ENCODE assay signal across 18 mouse cellular contexts in genomic region chr17:46081042-46081441, GRCm38 (mm10). TPM values are rescaled to one million over a fixed set of nuclear protein-coding genes. Genes with fewer than 3 reads are reported as not detected.
A peak's percentile ranks its signal among the peaks of the same experiment; 100 is the strongest.
DNase-seq lines count a peak whose midpoint lies in the region; ATAC-seq and TF ChIP-seq lines count a peak whose summit lies in the region.
"Had no signal": no experiment of that assay in that cellular context is flagged by ENCODE, and none has a peak within 500 bp of the region (broad histone marks: within the 10 kb centered on the region; RNA-seq: fewer than 3 reads in every experiment).

No protein-coding gene starts in this region.

- no peak for TF ChIP-seq CTCF in intestine, postnatal 0 days (IDR thresholded peaks at IDR 0.05; ENCODE audit: low read depth)

- ATAC-seq in intestine, postnatal 0 days = 0 out of 2 replicates have a peak, but pooled peaks have one; percentile 28
- no peak for ATAC-seq in intestine, embryonic 15.5 days
- ATAC-seq in embryonic facial prominence, embryonic 13.5 days (ENCODE audit: insufficient number of reproducible peaks, insufficient read depth, low FRiP score, low TSS enrichment, low read depth) = no peak
- ATAC-seq in stomach, embryonic 14.5 days (ENCODE audit: insufficient number of reproducible peaks, insufficient read depth, low FRiP score, low read depth) = no peak
- ATAC-seq: forebrain, embryonic 16.5 days; hindbrain, postnatal 0 days had no signal

- 37% methylated on average over 5 of the region's 5 CpGs for WGBS in intestine, postnatal 0 days
- 60% methylated on average over 5 of the region's 5 CpGs for WGBS in intestine, embryonic 15.5 days
- WGBS in embryonic facial prominence, embryonic 13.5 days = 54% methylated on average over 5 of the region's 5 CpGs
- WGBS in stomach, embryonic 14.5 days = 53% methylated on average over 5 of the region's 5 CpGs

- DNase-seq in MN1 (ENCODE audit: low spot score) = peak; percentile 43
- no peak for DNase-seq in thymus, postnatal 25 days
- no peak for DNase-seq in left cerebral cortex, adult 11 months (ENCODE audit: low spot score)
- DNase-seq: cerebellum, adult 11 months; cerebellum, postnatal 25 days; kidney, adult 2 months; kidney, postnatal 14 days had no signal

- peaks cover 6% of the 10 kb centered on the region; the same call in 1 of the 2 replicates for H3K4me1 ChIP-seq in intestine, postnatal 0 days (replicated peaks; ENCODE audit: control insufficient read depth, insufficient read depth, low read length)
- H3K4me1 ChIP-seq in intestine, embryonic 15.5 days (replicated peaks) = peaks cover 18% of the 10 kb centered on the region
- H3K4me1 ChIP-seq in embryonic facial prominence, embryonic 13.5 days = peaks cover 52% of the 10 kb centered on the region
- peaks cover 27% of the 10 kb centered on the region for H3K4me1 ChIP-seq in stomach, embryonic 14.5 days (ENCODE audit: control insufficient read depth, insufficient read depth, low read length)

- H3K9ac ChIP-seq in intestine, postnatal 0 days (ENCODE audit: low read depth, low read length) = no peak overlapping the region
- no peak overlapping the region for H3K9ac ChIP-seq in intestine, embryonic 15.5 days
- no peak overlapping the region for H3K9ac ChIP-seq in embryonic facial prominence, embryonic 13.5 days
- H3K9ac ChIP-seq in stomach, embryonic 14.5 days (replicated peaks; ENCODE audit: low read depth, low read length) = no peak overlapping the region
- H3K9ac ChIP-seq: limb, embryonic 13.5 days had no signal

- no peaks in the 10 kb centered on the region for H3K27me3 ChIP-seq in intestine, postnatal 0 days (replicated peaks; ENCODE audit: control insufficient read depth, insufficient read depth, low read length)
- no peaks in the 10 kb centered on the region for H3K27me3 ChIP-seq in intestine, embryonic 15.5 days (replicated peaks)
- no peaks in the 10 kb centered on the region for H3K27me3 ChIP-seq in embryonic facial prominence, embryonic 13.5 days
- H3K27me3 ChIP-seq in stomach, embryonic 14.5 days (ENCODE audit: control insufficient read depth, insufficient read depth, low read length) = no peaks in the 10 kb centered on the region
- H3K27me3 ChIP-seq: limb, embryonic 13.5 days had no signal

- no peaks in the 10 kb centered on the region for H3K36me3 ChIP-seq in intestine, postnatal 0 days (ENCODE audit: control insufficient read depth, insufficient read depth)
- H3K36me3 ChIP-seq in intestine, embryonic 15.5 days = no peaks in the 10 kb centered on the region
- H3K36me3 ChIP-seq in embryonic facial prominence, embryonic 13.5 days = no peaks in the 10 kb centered on the region
- H3K36me3 ChIP-seq in stomach, embryonic 14.5 days (ENCODE audit: control insufficient read depth, insufficient read depth, low read length) = no peaks in the 10 kb centered on the region
- H3K36me3 ChIP-seq: limb, embryonic 13.5 days had no signal

- no peak overlapping the region for H3K4me3 ChIP-seq in intestine, postnatal 0 days (ENCODE audit: low read depth, low read length)
- H3K4me3 ChIP-seq in intestine, embryonic 15.5 days (replicated peaks) = no peak overlapping the region
- no peak overlapping the region for H3K4me3 ChIP-seq in embryonic facial prominence, embryonic 13.5 days
- no peak overlapping the region for H3K4me3 ChIP-seq in stomach, embryonic 14.5 days (ENCODE audit: low read depth, low read length)
- H3K4me3 ChIP-seq: erythroblast, embryonic 14.5 days; heart, adult 2 months; left cerebral cortex, adult 2 months; limb, embryonic 13.5 days; megakaryocyte, embryonic 14.5 days had no signal

- H3K4me2 ChIP-seq in intestine, postnatal 0 days (replicated peaks; ENCODE audit: low read depth) = no peak overlapping the region
- no peak overlapping the region for H3K4me2 ChIP-seq in intestine, embryonic 15.5 days (replicated peaks)
- no peak overlapping the region for H3K4me2 ChIP-seq in embryonic facial prominence, embryonic 13.5 days
- H3K4me2 ChIP-seq in stomach, embryonic 14.5 days (replicated peaks; ENCODE audit: low read depth, low read length) = no peak overlapping the region
- H3K4me2 ChIP-seq: limb, embryonic 13.5 days had no signal

- H3K27ac ChIP-seq in intestine, postnatal 0 days (ENCODE audit: low read depth, low read length) = no peak overlapping the region
- no peak overlapping the region for H3K27ac ChIP-seq in intestine, embryonic 15.5 days
- peak overlapping the region; percentile 33; the same call in 1 of the 2 replicates for H3K27ac ChIP-seq in embryonic facial prominence, embryonic 13.5 days
- 0 out of 2 replicates have a peak overlapping the region, but pooled peaks have one; percentile 10 for H3K27ac ChIP-seq in stomach, embryonic 14.5 days (ENCODE audit: low read length)
- H3K27ac ChIP-seq: heart, adult 2 months; hindbrain, postnatal 0 days; left cerebral cortex, adult 2 months; limb, embryonic 13.5 days had no signal

- no peaks in the 10 kb centered on the region for H3K9me3 ChIP-seq in intestine, postnatal 0 days (ENCODE audit: control insufficient read depth)
- H3K9me3 ChIP-seq in intestine, embryonic 15.5 days = no peaks in the 10 kb centered on the region
- no peaks in the 10 kb centered on the region for H3K9me3 ChIP-seq in embryonic facial prominence, embryonic 13.5 days
- no peaks in the 10 kb centered on the region for H3K9me3 ChIP-seq in stomach, embryonic 14.5 days (ENCODE audit: control insufficient read depth, low read depth, low read length)

RNA-seq across cellular contexts. Expression of gene Mrps18a, which starts 29.7 kb away (rescaled TPM):
- polyA plus RNA-seq in intestine, postnatal 0 days (2015; fragmentation: Nextera tagmentation; extraction: Ambion mirVana) = 121 TPM in 2 replicates
- 153 and 158 TPM in 2 replicates for polyA plus RNA-seq in intestine, embryonic 15.5 days (2015; fragmentation: Nextera tagmentation; extraction: Ambion mirVana)
- 126 and 152 TPM in 2 replicates for polyA plus RNA-seq in embryonic facial prominence, embryonic 13.5 days (2015; fragmentation: Nextera tagmentation; extraction: Ambion mirVana)
- polyA plus RNA-seq in stomach, embryonic 14.5 days (2014; fragmentation: Nextera tagmentation; extraction: Ambion mirVana) = 132 and 141 TPM in 2 replicates

RNA-seq across cellular contexts. Expression of gene Vegfa, which starts 48.9 kb away (rescaled TPM):
- polyA plus RNA-seq in intestine, postnatal 0 days (2015; fragmentation: Nextera tagmentation; extraction: Ambion mirVana) = 5.9 and 8.2 TPM in 2 replicates
- polyA plus RNA-seq in intestine, embryonic 15.5 days (2015; fragmentation: Nextera tagmentation; extraction: Ambion mirVana) = 3.6 and 4.7 TPM in 2 replicates
- polyA plus RNA-seq in embryonic facial prominence, embryonic 13.5 days (2015; fragmentation: Nextera tagmentation; extraction: Ambion mirVana) = 5.5 and 7.0 TPM in 2 replicates
- 6.8 and 8.1 TPM in 2 replicates for polyA plus RNA-seq in stomach, embryonic 14.5 days (2014; fragmentation: Nextera tagmentation; extraction: Ambion mirVana)

Comparison
In these comparisons a context has a peak if more than half of its experiments do, and no peak if none do; other contexts are left out.
1. H3K27ac ChIP-seq: peak in embryonic facial prominence, embryonic 13.5 days (single experiment) and stomach, embryonic 14.5 days (single experiment); none in intestine, postnatal 0 days (single experiment) and intestine, embryonic 15.5 days (single experiment).